Mouse (Mus musculus) megakaryocyte-erythroid progenitor cell, adult 5-6 weeks (primary cell): ENCODE results near the gene Kcnq5. TPM values are rescaled to one million over a fixed set of nuclear protein-coding genes. Genes with fewer than 3 reads are reported as not detected.
"Not testable (repeated sequence)": the region's sequence is repeated elsewhere in the genome, so short reads cannot be mapped to it uniquely, and the experiment has no call there.

Experiments used
- ATAC-seq: replicated peaks from 2 replicates; pipeline ENCODE4 v1.8.0; 2016; ENCODE audit warnings: mild to moderate bottlenecking, inconsistent platforms; ENCODE audit not compliant: severe bottlenecking, poor library complexity, low FRiP score, low TSS enrichment
- total RNA-seq, 2 experiments: library from RNA; stranded (forward) in 1 of 2; stranded (reverse) in 1 of 2; fragments of 200-1000, 215-1000 nt in 1 of 2; fragments of >200 nt in 1 of 2; fragmentation: Nextera tagmentation in 1 of 2; gene quantifications; 2 replicates each; pipeline ENCODE4 v1.2.3; 2014 to 2017

Kcnq5 gene
- total RNA-seq, 2 experiments from 2014 or later: 1.8 to 2.6 TPM

GRCm38 (mm10) chr1:21868484-21868883 lies 93.3 kb downstream of the Kcnq5 start:
- no peak for ATAC-seq

GRCm38 (mm10) chr1:21856399-21856798 lies 105.3 kb downstream of the Kcnq5 start:
- no peak for ATAC-seq

GRCm38 (mm10) chr1:21838534-21838933 lies 123.2 kb downstream of the Kcnq5 start:
- no peak for ATAC-seq

GRCm38 (mm10) chr1:21837387-21837786 lies 124.4 kb downstream of the Kcnq5 start:
- no peak for ATAC-seq

- no peak for ATAC-seq
Observed at GRCm38 (mm10) chr1:21836337-21836736, 125.4 kb downstream of the Kcnq5 start.

- ATAC-seq: peak; percentile 94
Observed at GRCm38 (mm10) chr1:21829909-21830455, 131.8 kb downstream of the Kcnq5 start.

- ATAC-seq: no peak
Observed at GRCm38 (mm10) chr1:21820066-21820630, 141.6 kb downstream of the Kcnq5 start.

GRCm38 (mm10) chr1:21805064-21805463 lies 156.7 kb downstream of the Kcnq5 start:
- no peak for ATAC-seq

- no peak for ATAC-seq
Observed at GRCm38 (mm10) chr1:21804477-21804866, 157.3 kb downstream of the Kcnq5 start.

- no peak for ATAC-seq
Observed at GRCm38 (mm10) chr1:21803751-21804476, 157.8 kb downstream of the Kcnq5 start.

GRCm38 (mm10) chr1:21780746-21781145 lies 181.0 kb downstream of the Kcnq5 start:
- no peak for ATAC-seq

GRCm38 (mm10) chr1:21777560-21777959 lies 184.2 kb downstream of the Kcnq5 start:
- ATAC-seq: no peak

GRCm38 (mm10) chr1:21773931-21774330 lies 187.8 kb downstream of the Kcnq5 start:
- ATAC-seq: no peak

GRCm38 (mm10) chr1:21770494-21770893 lies 191.2 kb downstream of the Kcnq5 start:
- no peak for ATAC-seq

GRCm38 (mm10) chr1:21749297-21749696 lies 212.4 kb downstream of the Kcnq5 start:
- ATAC-seq: no peak

- ATAC-seq: no peak
Observed at GRCm38 (mm10) chr1:21729131-21729530, 232.6 kb downstream of the Kcnq5 start.

GRCm38 (mm10) chr1:21723231-21723630 lies 238.5 kb downstream of the Kcnq5 start:
- not testable (repeated sequence) for ATAC-seq

GRCm38 (mm10) chr1:21721246-21721645 lies 240.5 kb downstream of the Kcnq5 start:
- no peak for ATAC-seq

GRCm38 (mm10) chr1:21714816-21715215 lies 246.9 kb downstream of the Kcnq5 start:
- no peak for ATAC-seq

GRCm38 (mm10) chr1:21712711-21713110 lies 249.0 kb downstream of the Kcnq5 start:
- ATAC-seq: no peak

- no peak for ATAC-seq
Observed at GRCm38 (mm10) chr1:21690458-21690857, 271.3 kb downstream of the Kcnq5 start.
